Mouse (Mus musculus) ES-Bruce4 (cell line): ENCODE data around the gene Gcgr. TPM values are rescaled to one million over a fixed set of nuclear protein-coding genes. Genes with fewer than 3 reads are reported as not detected.

Experiments
- H3K27ac ChIP-seq: 2 replicates; pipeline ENCODE4 v1.5.1; 2012; ENCODE audit warnings: low read length, inconsistent platforms; ENCODE audit not compliant: insufficient read depth
- H3K27me3 ChIP-seq: 2 replicates; pipeline ENCODE4 v1.6.1; 2012; ENCODE audit warnings: mild to moderate bottlenecking, low read length, inconsistent platforms; ENCODE audit not compliant: control insufficient read depth, poor library complexity, insufficient read depth, severe bottlenecking
- H3K36me3 ChIP-seq: 2 replicates; pipeline ENCODE4 v1.6.1; 2012; ENCODE audit warnings: inconsistent platforms, mild to moderate bottlenecking, low read length, moderate library complexity; ENCODE audit not compliant: control insufficient read depth, poor library complexity, insufficient read depth, severe bottlenecking
- H3K4me1 ChIP-seq: one replicate; pipeline ENCODE4 v1.8.1; 2011; ENCODE audit warnings: low read length; ENCODE audit not compliant: control insufficient read depth, insufficient read depth
- H3K4me3 ChIP-seq: 2 replicates; pipeline ENCODE4 v1.5.1; 2011; ENCODE audit warnings: low read depth, mild to moderate bottlenecking, low read length
- H3K9ac ChIP-seq: 2 replicates; pipeline ENCODE4 v1.6.1; 2012; ENCODE audit warnings: low read depth, mild to moderate bottlenecking, inconsistent platforms; ENCODE audit not compliant: poor library complexity, severe bottlenecking
- H3K9me3 ChIP-seq: replicated peaks from 2 replicates; pipeline ENCODE4 v1.6.1; 2012; ENCODE audit warnings: mild to moderate bottlenecking, low read length, inconsistent platforms; ENCODE audit not compliant: control insufficient read depth, poor library complexity, insufficient read depth, severe bottlenecking
- CTCF ChIP-seq: IDR thresholded peaks from one replicate; pipeline ENCODE4 v1.8.1; 2011; ENCODE audit warnings: low read depth, low read length
- EP300 ChIP-seq: IDR thresholded peaks from 2 replicates; pipeline ENCODE4 v1.6.1; 2011; ENCODE audit warnings: low read depth, low read length; ENCODE audit not compliant: insufficient read depth
- POLR2A ChIP-seq: IDR thresholded peaks from one replicate; pipeline ENCODE4 v1.8.1; 2011; ENCODE audit warnings: low read length; ENCODE audit not compliant: insufficient read depth
- polyA plus RNA-seq: library from polyadenylated mRNA; stranded (reverse); fragments of >200 nt; gene quantifications from 2 replicates; pipeline ENCODE4 v1.2.4, GENCODE M21; 2011; ENCODE audit warnings: low read depth; ENCODE audit not compliant: missing spikeins, insufficient read depth, insufficient read length

Gene Gcgr
- polyA plus RNA-seq, 1 experiment, result not detected

DNA sequence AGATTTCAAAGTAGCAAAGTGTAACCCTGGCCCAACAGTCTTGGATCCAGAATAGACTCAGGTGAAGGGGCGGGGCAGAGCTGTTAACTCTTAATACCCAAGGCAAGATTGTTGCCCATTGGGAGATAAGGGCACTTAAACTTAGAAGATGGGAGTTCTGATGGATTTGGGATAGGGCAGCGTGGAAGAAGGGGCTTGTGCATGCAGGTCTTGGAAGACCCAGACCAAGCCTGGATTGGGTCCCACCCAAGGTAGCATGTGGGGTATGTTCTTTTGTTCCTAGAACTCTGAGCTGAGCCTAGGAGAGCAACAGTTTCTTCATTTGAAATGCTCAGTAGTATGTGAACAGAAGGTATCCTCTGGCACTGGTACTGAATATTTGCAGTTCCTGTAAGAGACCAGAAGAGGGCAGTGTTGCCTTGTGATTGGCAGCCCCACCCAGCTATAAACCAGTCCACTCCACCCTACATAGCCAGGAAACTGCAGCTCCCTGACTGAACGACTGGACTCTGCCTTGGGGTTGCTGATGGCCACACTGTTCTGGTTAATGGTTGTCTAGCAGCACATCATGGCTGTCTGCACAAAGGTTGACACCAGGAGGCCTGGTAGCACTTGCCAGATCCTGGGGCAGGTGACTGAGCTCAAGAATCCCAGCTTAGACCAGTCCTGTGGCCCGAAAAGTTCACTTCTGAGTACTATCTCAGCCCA, 41.3 kb upstream of the Gcgr start:
- Histone ChIP-seq H3K4me3 (no peak overlapping the region), H3K9ac (no peak overlapping the region), H3K4me1 (peaks cover 2% of the 10 kb centered on the region), H3K27me3 (no peaks in the 10 kb centered on the region), H3K27ac (no peak overlapping the region), H3K36me3 (peaks cover 32% of the 10 kb centered on the region), H3K9me3 (no peaks in the 10 kb centered on the region)
- TF ChIP-seq EP300 (0 out of 2 replicates have a peak, but pooled peaks have one; percentile 24), CTCF (peak; percentile 78), POLR2A (no peak)

DNA sequence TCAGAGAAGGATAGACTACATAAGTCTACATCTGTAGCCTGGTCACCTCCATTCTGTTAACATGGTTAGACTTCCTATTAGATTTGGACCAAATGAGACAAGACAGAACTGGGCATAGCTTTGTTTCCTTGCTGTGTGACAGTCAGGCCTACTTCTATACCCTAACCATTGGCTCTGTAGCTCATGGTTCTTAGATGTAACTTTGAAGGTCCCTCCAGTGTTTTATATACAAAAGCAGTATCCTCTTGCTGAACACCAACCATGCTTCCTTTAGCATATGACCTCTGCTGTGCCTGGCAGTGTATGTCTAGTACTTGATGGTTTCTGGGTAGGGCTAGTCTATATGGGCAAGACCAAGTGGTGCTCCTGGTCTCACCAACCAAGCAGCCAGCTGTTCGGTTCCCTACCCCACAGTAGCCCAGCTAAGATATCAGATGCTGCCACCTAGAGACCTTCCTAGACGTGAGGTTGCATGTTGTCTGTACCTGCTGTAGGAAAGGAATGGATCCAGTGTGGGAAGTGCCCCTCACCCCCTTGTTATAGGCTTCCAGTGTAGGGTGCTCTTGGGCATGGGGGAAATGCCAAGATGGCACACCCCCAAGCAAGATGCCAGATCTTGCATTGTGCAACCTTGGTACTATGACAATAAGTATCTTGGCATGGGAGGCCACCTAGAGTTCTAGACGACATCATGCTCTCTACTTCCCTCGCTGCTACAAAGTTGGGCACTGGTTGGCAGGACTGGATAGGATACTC, 40.0 kb upstream of the Gcgr start:
- H3K27ac ChIP-seq, result no peak overlapping the region
- H3K4me3 ChIP-seq, result no peak overlapping the region
- no peaks in the 10 kb centered on the region for H3K27me3 ChIP-seq
- peaks cover 36% of the 10 kb centered on the region for H3K36me3 ChIP-seq
- peak overlapping the region; percentile 69; the same call in 1 of the 2 replicates for H3K9ac ChIP-seq
- no peaks in the 10 kb centered on the region for H3K9me3 ChIP-seq
- H3K4me1 ChIP-seq, result peaks cover 2% of the 10 kb centered on the region
- no peak for TF ChIP-seq EP300
- TF ChIP-seq POLR2A, result no peak
- no peak for TF ChIP-seq CTCF

DNA sequence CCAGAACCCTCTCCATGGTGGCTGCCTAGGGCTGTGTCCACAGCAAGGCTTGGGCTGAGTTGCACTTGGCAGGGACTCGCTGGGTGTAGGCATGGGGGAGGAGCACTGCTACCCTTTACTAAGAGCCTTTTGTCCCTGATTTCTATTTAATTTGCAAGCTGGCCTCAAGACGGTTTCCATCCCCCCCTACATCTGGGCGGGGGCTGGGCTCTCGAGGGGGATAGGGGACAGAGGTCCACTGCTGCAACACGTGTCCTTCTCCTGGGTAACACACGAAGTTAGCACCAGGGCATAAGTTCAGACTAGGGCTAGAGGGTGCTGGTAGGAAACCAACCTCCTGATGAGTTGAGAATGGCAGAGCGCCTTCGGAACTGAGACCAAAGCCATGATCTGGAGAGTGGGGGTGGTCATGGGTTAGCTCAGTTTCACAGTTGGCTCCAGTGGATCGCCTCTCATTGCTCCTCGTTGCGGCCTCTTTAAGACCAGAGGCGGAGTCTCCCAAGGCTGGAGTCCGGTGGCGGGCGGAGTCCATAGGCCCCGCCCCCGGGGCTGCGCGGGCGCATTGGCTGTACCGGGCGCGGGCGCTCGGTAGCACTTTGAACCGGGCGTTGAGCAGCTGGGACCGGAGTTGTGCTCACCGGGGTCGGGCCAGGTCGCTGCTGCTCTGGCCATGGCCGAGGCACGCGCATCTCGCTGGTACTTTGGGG, 39.0 kb upstream of the Gcgr start, which contains the start of gene Slc25a10:
TSS of gene Slc25a10 (plus strand) at position 524 of the 707 bp plus-strand sequence.
- peak within 1 kb of the TSS; percentile 69 for H3K9ac ChIP-seq
- H3K36me3 ChIP-seq, result peaks cover 34% of the 10 kb centered on the region
- H3K9me3 ChIP-seq, result no peaks in the 10 kb centered on the region
- TF ChIP-seq EP300, result no peak
- TF ChIP-seq POLR2A, result peak; percentile 44
- TF ChIP-seq CTCF, result no peak
- peak within 1 kb of the TSS; percentile 57 for H3K27ac ChIP-seq
- no peaks in the 10 kb centered on the region for H3K27me3 ChIP-seq
- H3K4me1 ChIP-seq, result peaks cover 2% of the 10 kb centered on the region
- H3K4me3 ChIP-seq, result peak within 1 kb of the TSS; percentile 81

GRCm38 (mm10) chr11:120492024-120492877, 38.2 kb upstream of the Gcgr start:
- H3K4me1 ChIP-seq, result peaks cover 2% of the 10 kb centered on the region
- H3K4me3 ChIP-seq, result peak overlapping the region; percentile 81
- no peaks in the 10 kb centered on the region for H3K9me3 ChIP-seq
- peak overlapping the region; percentile 69 for H3K9ac ChIP-seq
- H3K27ac ChIP-seq, result no peak overlapping the region
- TF ChIP-seq CTCF, result peak; percentile 26
- no peak for TF ChIP-seq EP300
- no peak for TF ChIP-seq POLR2A
- peaks cover 30% of the 10 kb centered on the region for H3K36me3 ChIP-seq
- no peaks in the 10 kb centered on the region for H3K27me3 ChIP-seq

DNA sequence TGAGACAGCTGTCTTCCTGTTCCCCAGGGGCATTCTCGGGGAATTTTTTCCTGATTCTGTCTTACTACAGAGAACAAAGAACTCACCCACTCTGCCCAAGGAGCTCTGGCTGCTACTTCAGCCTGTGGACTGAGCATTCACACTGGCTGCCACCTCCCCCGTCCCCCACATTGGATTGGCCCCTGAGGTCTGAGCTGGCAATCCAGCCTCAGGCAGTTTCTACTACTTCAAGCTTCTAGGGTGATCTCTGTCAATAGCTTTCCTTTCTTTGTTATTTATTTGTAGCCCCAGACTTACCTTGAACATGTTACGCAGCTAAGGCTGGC, 37.7 kb upstream of the Gcgr start:
- TF ChIP-seq POLR2A, result no peak
- TF ChIP-seq EP300, result no peak
- no peak for TF ChIP-seq CTCF
- no peak overlapping the region for H3K9ac ChIP-seq
- H3K4me1 ChIP-seq, result peaks cover 2% of the 10 kb centered on the region
- no peaks in the 10 kb centered on the region for H3K27me3 ChIP-seq
- H3K36me3 ChIP-seq, result peaks cover 24% of the 10 kb centered on the region
- no peaks in the 10 kb centered on the region for H3K9me3 ChIP-seq
- no peak overlapping the region for H3K27ac ChIP-seq
- no peak overlapping the region for H3K4me3 ChIP-seq
